Mouse (Mus musculus): ENCODE measurements at regions not wholly inside any gene's neighbourhood (a gene's known extent, or its start where the extent isn't known, plus 50 kb on each side); places are given as distances from the start of the nearest gene placed in this dataset. TPM values are rescaled to one million over a fixed set of nuclear protein-coding genes. Genes with fewer than 3 reads are reported as not detected.
A peak's percentile ranks its signal among the peaks of the same experiment; 100 is the strongest.

DNA sequence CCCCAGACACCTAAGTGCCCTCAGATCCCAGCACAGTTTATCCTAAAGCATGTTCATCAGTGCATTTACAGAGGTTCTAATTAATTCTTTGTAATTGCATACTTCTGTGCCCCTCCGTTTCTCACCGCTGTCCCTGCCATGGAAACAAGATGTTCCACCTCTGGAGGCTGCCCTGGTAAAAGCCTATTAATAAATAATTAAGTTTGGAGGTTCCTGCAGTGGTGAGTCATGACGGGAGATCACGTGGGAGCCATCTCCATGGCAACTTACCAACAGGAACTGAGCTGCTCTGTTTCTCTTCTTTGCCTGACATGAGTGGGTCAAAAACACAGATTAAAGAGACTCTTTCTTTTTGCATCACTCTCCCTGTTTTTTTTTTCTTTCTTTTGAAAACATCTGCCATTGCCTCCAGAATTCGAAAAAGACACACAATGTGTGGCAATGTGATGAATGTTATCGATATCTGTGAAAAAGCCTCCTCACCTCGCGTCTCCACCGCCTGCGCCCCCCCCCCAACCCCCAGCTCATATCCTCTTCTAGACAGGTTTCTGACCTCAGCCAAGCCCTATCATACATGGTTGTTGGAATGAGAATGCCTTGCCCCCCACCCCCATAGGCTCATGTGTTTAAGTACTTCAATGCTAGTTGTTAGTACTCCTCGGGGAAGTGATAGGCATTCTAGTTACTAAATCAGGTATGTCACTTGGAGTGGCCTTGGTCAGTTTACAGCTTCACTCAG is 965.9 kb downstream of the Ntrk3 start:
- intact Hi-C loops (cut with DNase I) = no loop called here
- peak in 1 of 2 experiments; percentile 5 for DNase-seq (ENCODE audit: low spot score in 2 of 2)

DNA sequence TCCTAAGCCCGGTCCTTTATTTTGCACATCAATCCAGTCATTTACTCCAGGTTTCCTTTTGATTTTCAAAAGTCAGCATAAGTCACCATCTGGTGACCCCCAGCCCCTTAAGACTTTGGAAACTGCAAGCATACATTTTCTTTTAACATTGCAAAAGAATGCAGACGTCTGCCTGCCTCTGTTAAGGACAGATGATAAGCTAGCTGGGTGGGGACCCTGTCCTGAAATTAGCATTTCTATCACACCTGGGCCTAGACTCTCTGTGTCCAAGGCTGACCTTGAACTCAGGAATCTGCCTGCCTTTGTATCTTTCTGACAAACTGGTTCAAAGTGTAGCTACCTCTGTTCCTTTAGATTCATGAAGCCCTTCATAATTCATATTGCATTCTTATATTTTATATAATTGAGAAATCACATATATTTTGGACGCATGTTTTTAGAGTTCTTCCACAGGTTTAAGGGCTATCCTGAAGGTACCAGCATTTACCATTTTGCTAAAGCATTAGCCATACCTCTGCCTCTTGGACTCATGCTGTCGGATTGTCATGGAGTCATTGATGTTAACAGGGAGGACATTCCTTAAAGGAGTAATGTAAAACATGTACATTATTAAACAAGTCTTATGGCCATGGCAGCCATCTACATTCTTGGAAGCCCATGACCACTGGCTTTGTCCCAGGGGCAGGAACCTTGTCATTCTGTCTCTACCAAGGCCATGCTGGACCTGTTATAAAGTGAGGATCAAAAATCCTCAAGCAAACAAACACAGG is 998.6 kb downstream of the Ntrk3 start:
- intact Hi-C loops (cut with DNase I) = no loop called here

More for the DNA sequence above, 998.6 kb downstream of the Ntrk3 start:
- DNase-seq (ENCODE audit: low spot score in 2 of 2) = no peak

Small RNAs in the stretch of these regions (microRNA-seq; reads per million reads assigned to microRNA genes)
- gene Gm44358 = not detected
